Mouse (Mus musculus): ENCODE data around the gene Gm21319.
"Not testable (repeated sequence)": the region's sequence is repeated elsewhere in the genome, so short reads cannot be mapped to it uniquely, and the experiment has no call there.

GRCm38 (mm10) chr12:87797971-87798370 lies 22.4 kb upstream of the Gm21319 start:
- TF ChIP-seq EP300, CTCF (IDR thresholded peaks at IDR 0.05): not testable (repeated sequence)

Measured in lung, postnatal 0 days (tissue).